Mouse (Mus musculus) testis, adult 10 weeks (tissue): ENCODE results near the gene D2hgdh. TPM values are rescaled to one million over a fixed set of nuclear protein-coding genes. Genes with fewer than 3 reads are reported as not detected.

Experiments used
- polyA plus RNA-seq: library from polyadenylated mRNA; stranded (reverse); fragments of 350-450 nt; fragmentation: Illumina TruSeq; extraction: RNeasy Lipid Tissue Mini Kit (QIAGEN cat#74804); gene quantifications from one replicate; pipeline ENCODE4 v1.2.3, GENCODE M21; 2014; ENCODE audit warnings: low read depth, low replicate concordance

The D2hgdh gene
- polyA plus RNA-seq: 6.7 TPM

DNA sequence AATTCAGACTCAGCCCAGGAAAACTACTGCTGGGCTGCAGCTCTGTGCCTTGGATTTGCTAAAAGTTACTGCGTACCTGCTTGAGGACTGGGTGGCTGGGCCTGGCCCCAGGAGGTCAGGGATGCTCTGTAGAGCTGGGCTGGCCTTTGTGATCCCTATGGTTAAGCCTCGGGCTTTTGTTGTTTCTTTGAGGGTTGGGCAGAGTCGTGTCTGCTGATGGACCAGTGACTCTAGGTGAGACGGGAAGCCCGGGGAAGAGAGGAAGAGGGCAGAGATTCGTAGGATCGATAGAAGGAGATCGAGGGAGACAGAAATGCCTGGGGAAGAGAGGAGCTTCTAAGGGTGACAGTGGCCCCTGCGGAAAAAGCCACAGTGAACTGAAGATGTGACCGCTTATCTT, at the start of gene D2hgdh:
Gene D2hgdh (plus strand): TSS at position 301 of the 400 bp plus-strand sequence.

GRCm38 (mm10) chr1:93801741-93802238, 22.9 kb upstream of the D2hgdh start, which contains the start of gene Dtymk:
TSS of gene Dtymk (minus strand) at chr1:93801934.

DNA sequence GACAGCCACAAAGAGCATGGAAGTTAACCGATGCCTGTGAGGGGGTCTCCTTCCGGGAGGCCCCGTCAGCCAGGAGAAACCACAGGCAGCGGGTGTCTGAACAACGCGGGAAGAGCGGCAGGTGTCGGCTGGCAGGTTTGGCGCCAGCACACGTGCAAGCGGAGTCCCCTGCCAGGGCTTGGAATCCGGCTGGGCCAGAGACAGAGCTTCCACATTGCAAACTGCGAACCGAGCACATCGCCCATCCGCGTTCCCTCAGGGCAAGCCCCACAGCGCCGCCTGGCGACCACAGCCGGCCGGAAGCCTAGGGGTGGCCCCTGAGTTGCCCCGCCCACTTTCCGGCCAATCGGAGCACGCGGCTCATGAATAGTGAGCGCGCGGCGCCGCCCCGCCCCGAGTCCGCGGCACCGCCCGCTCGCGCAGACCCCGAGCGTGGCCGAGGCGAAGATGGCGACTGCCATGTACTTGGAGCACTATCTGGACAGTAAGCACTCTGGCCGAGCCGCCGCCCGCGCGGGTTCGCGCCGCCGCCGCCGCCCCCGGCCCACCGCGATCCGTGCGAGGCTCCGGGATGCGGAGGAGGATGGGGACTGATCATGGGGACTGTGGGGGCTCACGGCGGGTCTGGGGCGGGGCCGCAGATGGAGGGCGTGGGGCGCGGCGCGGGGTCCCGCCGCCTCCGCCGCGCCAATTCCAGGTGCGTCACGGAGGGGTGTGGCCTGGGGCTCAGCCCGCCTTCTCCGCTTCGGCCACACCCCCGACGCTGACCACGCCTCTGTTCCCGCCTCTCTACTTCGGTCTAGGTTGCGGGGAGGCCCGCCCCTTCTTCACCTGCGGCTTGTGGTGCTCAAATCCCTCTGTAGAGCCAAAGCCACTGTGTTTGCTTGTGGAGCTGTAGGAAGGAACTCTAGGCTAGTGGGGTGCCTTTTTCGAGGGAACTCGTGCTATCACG, 20.9 kb upstream of the D2hgdh start, which contains the start of gene Ing5:
Gene Ing5 (plus strand): TSS at position 410 of the 952 bp plus-strand sequence.

DNA sequence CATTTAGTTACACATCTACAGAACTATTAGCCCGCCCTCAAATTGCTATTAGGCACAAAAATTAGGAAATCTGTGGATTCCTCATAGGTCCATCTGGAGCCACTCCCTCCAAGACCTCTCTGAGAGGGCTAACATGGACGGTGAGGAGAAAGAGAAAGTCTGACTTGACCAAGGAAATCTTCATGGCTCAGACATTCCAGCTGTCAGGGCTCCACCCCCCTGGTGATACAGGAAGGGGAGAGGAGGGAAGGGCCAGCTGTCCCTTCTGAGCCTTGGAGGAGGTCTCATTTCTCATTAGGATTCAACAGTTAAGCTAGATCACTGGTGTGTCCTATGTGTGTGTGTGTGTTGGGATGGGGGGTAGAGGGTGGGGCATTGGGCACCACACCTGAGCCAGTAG, 36.3 kb downstream of the D2hgdh start, which contains the start of gene Gal3st2:
Gene Gal3st2 (plus strand): TSS at position 259 of the 400 bp plus-strand sequence.

Other genes starting within 250 kb of the D2hgdh start
- 22.7 TPM for gene Stk25, start 166.2 kb upstream of the D2hgdh start, polyA plus RNA-seq
- 0.52 TPM for gene Bok, start 139.2 kb upstream of the D2hgdh start, polyA plus RNA-seq
- gene Atg4b, start 73.4 kb upstream of the D2hgdh start, polyA plus RNA-seq: 47.5 TPM
- gene Thap4, start 70.0 kb upstream of the D2hgdh start, polyA plus RNA-seq: 46.9 TPM
- 67.9 TPM for gene Dtymk, start 23.0 kb upstream of the D2hgdh start, polyA plus RNA-seq
- 7.4 TPM for gene Ing5, start 20.9 kb upstream of the D2hgdh start, polyA plus RNA-seq
- 1.4 TPM for gene Gal3st2, start 36.4 kb downstream of the D2hgdh start, polyA plus RNA-seq
- gene Gal3st2b, start 93.4 kb downstream of the D2hgdh start, polyA plus RNA-seq: not detected
- gene Gal3st2c, start 165.6 kb downstream of the D2hgdh start, polyA plus RNA-seq: not detected
- gene Neu4, start 195.5 kb downstream of the D2hgdh start, polyA plus RNA-seq: not detected
- not detected for gene Pdcd1, start 227.6 kb downstream of the D2hgdh start, polyA plus RNA-seq